Mouse (Mus musculus): ENCODE data around the gene Cspg4. TPM values are rescaled to one million over a fixed set of nuclear protein-coding genes. Genes with fewer than 3 reads are reported as not detected.
A peak's percentile ranks its signal among the peaks of the same experiment; 100 is the strongest.

Cspg4 gene
- total and polyA plus RNA-seq, 2 experiments from 2014 or later: 7.5 to 24.7 TPM

DNA sequence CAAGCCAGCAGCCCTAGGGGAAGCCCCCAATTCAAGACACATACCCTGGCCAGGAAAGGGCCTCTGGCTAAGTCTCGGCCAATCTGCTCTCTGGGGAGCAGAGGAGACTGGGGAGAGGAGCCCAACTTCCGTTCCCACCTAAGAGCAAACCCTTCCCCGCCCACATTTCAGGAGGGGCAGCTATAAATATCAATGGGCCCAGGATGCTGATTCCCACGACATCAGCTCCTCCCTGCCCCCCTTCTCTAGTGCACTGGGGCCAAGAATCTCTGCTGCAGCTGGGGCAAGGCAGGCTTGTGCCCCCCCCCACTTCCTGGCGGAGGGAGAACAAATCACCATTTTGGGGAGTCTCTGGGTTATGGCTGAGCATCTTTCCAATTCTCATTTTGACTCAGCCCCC is 6.4 kb downstream of the Cspg4 start:
- H3K4me3 ChIP-seq (ENCODE audit: low read depth, low read length): no peak overlapping the region
- no peak for ATAC-seq
- 49% methylated on average over 5 of the region's 5 CpGs for WGBS
- H3K27me3 ChIP-seq (ENCODE audit: insufficient read depth, low read length): no peaks in the 10 kb centered on the region
- H3K4me1 ChIP-seq (ENCODE audit: insufficient read depth): 0 out of 2 replicates have a peak, but pooled peaks cover 3% of the 10 kb centered on the region
- no peak for TF ChIP-seq CTCF (IDR thresholded peaks at IDR 0.05; ENCODE audit: low read depth)
- DNase-seq: no peak
- H3K4me2 ChIP-seq (ENCODE audit: low read depth): no peak overlapping the region
- H3K36me3 ChIP-seq (ENCODE audit: insufficient read depth): no peaks in the 10 kb centered on the region
- H3K27ac ChIP-seq (ENCODE audit: low read depth, low read length): no peak overlapping the region
- H3K9me3 ChIP-seq (ENCODE audit: low read length): no peaks in the 10 kb centered on the region
- H3K9ac ChIP-seq: no peak overlapping the region

DNA sequence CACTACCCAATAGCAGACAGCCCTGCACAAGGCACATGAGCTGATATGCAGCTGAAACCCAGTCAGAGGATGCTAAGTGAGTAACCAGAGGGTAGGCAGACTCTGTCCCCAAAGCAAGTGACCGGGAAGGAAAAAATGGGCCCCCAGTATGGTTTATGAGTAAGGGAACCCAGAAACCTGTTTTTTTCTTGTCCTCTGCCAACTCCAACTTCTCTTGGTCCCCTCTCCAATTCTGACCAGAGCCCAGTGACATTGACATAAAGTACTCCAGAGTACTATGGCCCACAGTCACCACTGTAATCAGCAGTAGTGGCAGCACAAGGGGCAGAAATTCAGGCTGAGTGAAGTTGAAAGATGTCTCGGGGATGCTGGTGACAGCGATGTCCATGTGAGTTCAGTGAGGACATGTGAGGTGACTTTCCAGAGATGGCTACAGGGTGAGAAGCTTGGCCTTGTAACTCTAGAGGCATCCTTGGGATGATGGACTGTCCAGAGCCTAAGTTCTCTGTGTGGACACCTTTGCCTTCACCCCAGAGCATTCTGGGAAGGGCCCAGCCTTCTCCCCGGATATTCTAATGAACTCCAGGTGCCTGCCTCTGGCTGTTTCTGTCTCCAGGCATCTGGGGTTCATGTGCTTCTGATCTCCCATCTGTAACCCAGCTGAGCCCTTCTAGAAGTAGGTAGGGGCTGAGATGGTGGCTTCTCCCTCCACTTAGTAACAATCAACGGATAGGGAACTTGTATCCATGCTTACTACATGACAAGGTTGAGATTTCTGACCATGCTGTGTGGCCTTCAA is 7.5 kb downstream of the Cspg4 start:
- DNase-seq: no peak
- Histone ChIP-seq H3K27ac (ENCODE audit: low read depth, low read length) (no peak overlapping the region), H3K36me3 (ENCODE audit: insufficient read depth) (no peaks in the 10 kb centered on the region), H3K9me3 (ENCODE audit: low read length) (no peaks in the 10 kb centered on the region), H3K27me3 (ENCODE audit: insufficient read depth, low read length) (no peaks in the 10 kb centered on the region), H3K9ac (no peak overlapping the region), H3K4me1 (ENCODE audit: insufficient read depth) (0 out of 2 replicates have a peak, but pooled peaks cover 3% of the 10 kb centered on the region), H3K4me2 (ENCODE audit: low read depth) (no peak overlapping the region), H3K4me3 (ENCODE audit: low read depth, low read length) (no peak overlapping the region)
- 88% methylated on average over 5 of the region's 5 CpGs for WGBS
- no peak for TF ChIP-seq CTCF (IDR thresholded peaks at IDR 0.05; ENCODE audit: low read depth)
- no peak for ATAC-seq

DNA sequence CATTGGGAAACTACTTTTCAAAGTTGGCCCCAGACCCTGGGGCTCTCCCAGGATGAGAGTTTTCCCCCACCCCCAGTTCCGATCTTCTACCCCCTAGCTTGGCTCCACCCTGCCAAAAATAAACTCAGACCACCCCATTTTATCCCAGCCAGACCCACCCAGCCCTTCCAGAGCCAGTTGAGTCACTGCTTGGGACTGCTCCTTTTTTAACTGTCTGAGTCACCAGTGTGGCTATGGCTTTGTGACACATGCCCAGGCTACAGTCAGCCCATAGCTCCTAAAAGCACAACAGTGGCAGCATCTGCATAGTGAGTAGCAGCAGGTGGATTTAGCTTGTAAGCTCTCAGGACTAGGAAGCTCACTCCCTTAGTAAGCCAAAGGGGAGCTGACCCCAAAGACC is 8.3 kb downstream of the Cspg4 start:
- no peak overlapping the region for H3K4me2 ChIP-seq (ENCODE audit: low read depth)
- no peak overlapping the region for H3K9ac ChIP-seq
- TF ChIP-seq CTCF (IDR thresholded peaks at IDR 0.05; ENCODE audit: low read depth): no peak
- H3K36me3 ChIP-seq (ENCODE audit: insufficient read depth): no peaks in the 10 kb centered on the region
- DNase-seq: no peak
- ATAC-seq: no peak
- WGBS: 72% methylated on average over 1 of the region's 1 CpGs
- H3K4me1 ChIP-seq (ENCODE audit: insufficient read depth): 0 out of 2 replicates have a peak, but pooled peaks cover 2% of the 10 kb centered on the region
- no peaks in the 10 kb centered on the region for H3K9me3 ChIP-seq (ENCODE audit: low read length)
- no peak overlapping the region for H3K4me3 ChIP-seq (ENCODE audit: low read depth, low read length)
- no peaks in the 10 kb centered on the region for H3K27me3 ChIP-seq (ENCODE audit: insufficient read depth, low read length)
- no peak overlapping the region for H3K27ac ChIP-seq (ENCODE audit: low read depth, low read length)

DNA sequence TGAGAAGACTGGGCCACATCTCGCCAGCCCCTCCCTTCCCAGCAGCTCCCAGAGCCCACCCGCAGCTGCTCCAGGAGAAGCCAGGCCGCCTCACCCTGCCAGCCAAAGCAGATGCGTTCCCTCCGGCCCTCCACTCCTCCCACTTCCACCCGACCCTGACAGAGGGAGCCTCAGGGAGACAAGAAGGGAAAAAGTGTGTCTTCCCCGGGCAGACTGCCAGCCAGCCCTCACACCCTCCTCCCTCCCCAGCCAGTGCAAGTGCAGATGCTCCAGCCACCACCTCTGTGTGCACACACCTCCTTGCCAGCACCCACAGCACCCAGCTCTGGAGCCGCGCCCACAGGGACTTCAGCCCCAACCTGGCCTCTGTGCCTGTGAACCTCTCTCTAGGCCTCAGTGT is 12.0 kb downstream of the Cspg4 start:
- no peaks in the 10 kb centered on the region for H3K4me1 ChIP-seq (ENCODE audit: insufficient read depth)
- DNase-seq: no peak
- TF ChIP-seq CTCF (IDR thresholded peaks at IDR 0.05; ENCODE audit: low read depth): no peak
- H3K27me3 ChIP-seq (ENCODE audit: insufficient read depth, low read length): no peaks in the 10 kb centered on the region
- no peaks in the 10 kb centered on the region for H3K9me3 ChIP-seq (ENCODE audit: low read length)
- 50% methylated on average over 9 of the region's 9 CpGs for WGBS
- H3K4me2 ChIP-seq (ENCODE audit: low read depth): no peak overlapping the region
- H3K4me3 ChIP-seq (ENCODE audit: low read depth, low read length): no peak overlapping the region
- no peaks in the 10 kb centered on the region for H3K36me3 ChIP-seq (ENCODE audit: insufficient read depth)
- H3K9ac ChIP-seq: no peak overlapping the region
- ATAC-seq: 0 out of 2 replicates have a peak, but pooled peaks have one; percentile 17
- no peak overlapping the region for H3K27ac ChIP-seq (ENCODE audit: low read depth, low read length)

DNA sequence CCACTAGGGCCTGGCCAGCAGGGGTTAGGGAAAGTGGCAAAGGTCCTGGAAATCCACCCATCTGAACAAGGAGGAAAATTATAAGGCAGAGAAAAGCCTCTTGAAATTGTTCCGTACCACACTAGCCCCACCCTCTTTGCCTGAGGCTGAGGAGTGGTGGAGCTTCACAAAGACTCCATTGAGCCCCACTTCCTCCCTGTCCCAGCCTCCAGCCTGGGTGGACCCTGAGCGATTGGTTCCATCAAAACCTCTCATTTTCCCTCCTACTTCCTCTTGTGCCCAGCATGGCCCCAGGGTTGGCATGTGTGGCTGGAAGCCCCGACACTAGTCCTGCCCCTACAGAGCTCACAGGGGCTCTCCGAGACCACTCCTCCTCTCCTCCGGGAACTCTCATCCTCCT is 12.5 kb downstream of the Cspg4 start:
- DNase-seq (no peak), ATAC-seq (no peak; the same call in 1 of the 2 replicates)
- H3K27ac ChIP-seq (ENCODE audit: low read depth, low read length): no peak overlapping the region
- H3K27me3 ChIP-seq (ENCODE audit: insufficient read depth, low read length): no peaks in the 10 kb centered on the region
- 83% methylated on average over 5 of the region's 5 CpGs for WGBS
- TF ChIP-seq CTCF (IDR thresholded peaks at IDR 0.05; ENCODE audit: low read depth): no peak
- H3K36me3 ChIP-seq (ENCODE audit: insufficient read depth): no peaks in the 10 kb centered on the region
- no peaks in the 10 kb centered on the region for H3K4me1 ChIP-seq (ENCODE audit: insufficient read depth)
- H3K9ac ChIP-seq: no peak overlapping the region
- no peak overlapping the region for H3K4me3 ChIP-seq (ENCODE audit: low read depth, low read length)
- no peak overlapping the region for H3K4me2 ChIP-seq (ENCODE audit: low read depth)
- no peaks in the 10 kb centered on the region for H3K9me3 ChIP-seq (ENCODE audit: low read length)

DNA sequence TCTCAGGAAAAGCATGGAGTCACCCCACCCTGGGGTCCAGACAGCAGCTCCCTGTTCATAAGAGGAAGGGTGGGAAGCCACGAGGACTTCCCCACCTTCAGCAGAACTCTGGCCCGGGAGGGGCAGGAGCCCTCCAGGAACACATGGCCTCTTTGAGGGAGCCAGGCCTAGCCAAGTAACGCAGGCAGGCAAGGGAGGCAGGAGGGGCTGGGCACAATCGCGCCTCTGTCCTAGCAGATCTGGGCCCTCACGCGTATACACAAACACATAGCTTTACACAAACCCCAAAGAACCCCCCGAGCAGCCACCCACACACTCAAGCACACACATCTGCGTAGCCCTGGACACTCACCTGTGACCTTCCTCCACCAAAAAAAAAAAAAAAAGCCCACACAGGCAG is 16.0 kb downstream of the Cspg4 start:
- H3K4me3 ChIP-seq (ENCODE audit: low read depth, low read length): no peak overlapping the region
- H3K27me3 ChIP-seq (ENCODE audit: insufficient read depth, low read length): no peaks in the 10 kb centered on the region
- H3K4me1 ChIP-seq (ENCODE audit: insufficient read depth): no peaks in the 10 kb centered on the region
- DNase-seq (no peak), ATAC-seq (peak; percentile 47)
- no peak overlapping the region for H3K4me2 ChIP-seq (ENCODE audit: low read depth)
- TF ChIP-seq CTCF (IDR thresholded peaks at IDR 0.05; ENCODE audit: low read depth): no peak
- WGBS: 58% methylated on average over 9 of the region's 9 CpGs
- no peaks in the 10 kb centered on the region for H3K9me3 ChIP-seq (ENCODE audit: low read length)
- H3K9ac ChIP-seq: no peak overlapping the region
- no peak overlapping the region; the same call in 1 of the 2 replicates for H3K27ac ChIP-seq (ENCODE audit: low read depth, low read length)
- H3K36me3 ChIP-seq (ENCODE audit: insufficient read depth): no peaks in the 10 kb centered on the region

DNA sequence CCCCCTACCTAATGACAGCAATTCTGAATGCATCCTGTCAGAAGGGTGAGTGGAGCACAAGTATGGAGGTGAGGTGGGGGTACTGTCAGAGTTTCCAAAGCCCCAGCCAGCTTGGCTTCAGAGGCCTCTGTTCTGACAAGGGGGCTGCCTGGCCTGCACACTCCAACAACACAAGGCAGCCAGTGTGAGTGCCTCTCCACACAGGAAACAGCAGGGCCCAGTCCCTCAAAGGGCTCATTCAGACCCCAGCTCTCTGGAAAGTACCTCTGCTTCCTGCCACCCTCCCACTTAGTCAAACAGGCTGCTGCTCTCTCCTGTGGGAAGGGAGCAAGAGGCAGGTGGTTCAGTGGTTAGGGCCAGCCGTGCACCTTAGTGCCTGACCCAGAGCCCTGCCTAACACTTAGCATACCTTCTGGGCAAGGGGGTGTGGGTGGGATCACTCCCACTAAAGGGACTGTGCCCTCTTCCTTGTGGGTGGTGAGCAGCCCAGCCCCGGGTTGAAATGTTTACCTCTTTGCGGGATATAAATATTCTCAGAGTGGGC is 16.8 kb downstream of the Cspg4 start:
- Histone ChIP-seq H3K4me3 (ENCODE audit: low read depth, low read length) (no peak overlapping the region), H3K4me1 (ENCODE audit: insufficient read depth) (no peaks in the 10 kb centered on the region), H3K9me3 (ENCODE audit: low read length) (no peaks in the 10 kb centered on the region), H3K4me2 (ENCODE audit: low read depth) (no peak overlapping the region), H3K9ac (no peak overlapping the region), H3K27me3 (ENCODE audit: insufficient read depth, low read length) (no peaks in the 10 kb centered on the region), H3K27ac (ENCODE audit: low read depth, low read length) (peak overlapping the region; percentile 3; the same call in 1 of the 2 replicates), H3K36me3 (ENCODE audit: insufficient read depth) (no peaks in the 10 kb centered on the region)
- peak; percentile 63 for ATAC-seq
- no peak for TF ChIP-seq CTCF (IDR thresholded peaks at IDR 0.05; ENCODE audit: low read depth)
- WGBS: 83% methylated on average over 3 of the region's 3 CpGs
- DNase-seq: no peak

Data from forebrain, postnatal 0 days (tissue).